Comparison of ENCODE assay signal across 33 mouse cellular contexts in the genomic region with DNA sequence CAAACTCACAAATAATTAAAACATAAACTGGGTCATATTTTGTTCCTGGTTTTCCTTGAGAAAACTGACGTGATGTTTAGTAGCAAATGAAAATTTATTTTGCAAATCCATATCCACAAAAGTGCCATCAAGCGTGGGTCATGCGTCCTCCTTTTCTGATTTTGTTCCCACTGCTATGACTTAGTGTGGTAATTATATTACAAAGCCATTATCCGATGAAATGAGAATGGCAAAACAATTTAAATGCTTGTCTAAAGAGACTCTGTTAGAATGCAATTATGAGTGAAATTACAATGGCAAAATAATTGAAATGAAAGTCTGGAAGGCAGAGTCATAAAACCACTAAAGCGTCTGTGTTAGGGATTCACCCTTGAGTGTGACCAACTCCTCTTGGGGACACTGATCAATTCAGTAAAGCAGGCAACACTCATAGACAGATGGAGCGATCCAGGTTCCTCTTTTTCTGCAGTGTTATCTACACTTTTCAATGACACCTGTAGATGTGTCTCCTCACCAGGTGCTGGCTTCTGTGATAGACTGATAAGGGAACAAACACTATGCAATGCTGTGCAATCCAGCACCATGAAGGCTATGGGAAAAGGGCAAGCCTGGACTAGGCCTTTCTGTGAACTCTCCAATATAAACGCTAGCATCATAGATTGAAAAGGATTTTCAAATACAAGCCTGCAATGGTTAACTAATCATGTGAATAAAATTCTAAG. TPM values are rescaled to one million over a fixed set of nuclear protein-coding genes. Genes with fewer than 3 reads are reported as not detected.
DNase-seq lines count a peak whose midpoint lies in the region; ATAC-seq and TF ChIP-seq lines count a peak whose summit lies in the region.
"Had no signal": no experiment of that assay in that cellular context is flagged by ENCODE, and none has a peak within 500 bp of the region (broad histone marks: within the 10 kb centered on the region; RNA-seq: fewer than 3 reads in every experiment).

No protein-coding gene starts in this region.

- TF ChIP-seq POLR2A in MEL (IDR thresholded peaks at IDR 0.05; ENCODE audit: control insufficient read depth in 1 of 2, insufficient read depth in 1 of 2, low read depth in 1 of 2, low read length in 2 of 2, poor library complexity in 1 of 2), result no peak

- no peaks in the 10 kb centered on the region for H3K27me3 ChIP-seq in midbrain, postnatal 0 days (ENCODE audit: insufficient read depth, low read length)
- H3K27me3 ChIP-seq in midbrain, embryonic 15.5 days (replicated peaks), result no peaks in the 10 kb centered on the region
- no peaks in the 10 kb centered on the region for H3K27me3 ChIP-seq in MEL (ENCODE audit: control insufficient read depth in 1 of 2, insufficient read depth in 2 of 2, low read length in 2 of 2)
- H3K27me3 ChIP-seq in neural tube, embryonic 14.5 days (ENCODE audit: control insufficient read depth, insufficient read depth, low read length), result no peaks in the 10 kb centered on the region
- no peaks in the 10 kb centered on the region for H3K27me3 ChIP-seq in intestine, embryonic 16.5 days (replicated peaks; ENCODE audit: control insufficient read depth, insufficient read depth, low read length)
- H3K27me3 ChIP-seq: forebrain, embryonic 13.5 days; hindbrain, embryonic 13.5 days had no signal

- H3K9ac ChIP-seq in midbrain, postnatal 0 days (replicated peaks; ENCODE audit: low read length, poor library complexity, severe bottlenecking), result no peak overlapping the region
- H3K9ac ChIP-seq in midbrain, embryonic 15.5 days, result no peak overlapping the region
- no peak overlapping the region for H3K9ac ChIP-seq in MEL (ENCODE audit: control insufficient read depth, low read depth, low read length, poor library complexity, severe bottlenecking)
- H3K9ac ChIP-seq in neural tube, embryonic 14.5 days (replicated peaks; ENCODE audit: low read depth, low read length), result no peak overlapping the region
- no peak overlapping the region for H3K9ac ChIP-seq in intestine, embryonic 16.5 days (ENCODE audit: low read depth, low read length)
- H3K9ac ChIP-seq: forebrain, embryonic 13.5 days; hindbrain, embryonic 13.5 days had no signal

- no peak for ATAC-seq in midbrain, postnatal 0 days (ENCODE audit: low FRiP score)
- no peak for ATAC-seq in midbrain, embryonic 15.5 days (replicated peaks)
- peak; percentile 63; the same call in 1 of the 2 replicates for ATAC-seq in neural tube, embryonic 14.5 days (ENCODE audit: low read depth)
- no peak for ATAC-seq in intestine, embryonic 16.5 days
- ATAC-seq: activated CD4-positive, CD25-positive, alpha-beta regulatory T cell, adult 4 months; CD4-positive, CD25-positive, alpha-beta regulatory T cell, adult 4 months; forebrain, embryonic 13.5 days; forebrain, embryonic 16.5 days; hindbrain, postnatal 0 days; inflammation-experienced regulatory T-cells, adult 6 months; intestine, postnatal 0 days had no signal

- H3K36me3 ChIP-seq in midbrain, postnatal 0 days (ENCODE audit: insufficient read depth, low read length), result no peaks in the 10 kb centered on the region
- H3K36me3 ChIP-seq in midbrain, embryonic 15.5 days (replicated peaks), result no peaks in the 10 kb centered on the region
- H3K36me3 ChIP-seq in MEL (ENCODE audit: control insufficient read depth in 1 of 2, insufficient read depth in 2 of 2, low read length in 2 of 2), result no peaks in the 10 kb centered on the region
- H3K36me3 ChIP-seq in neural tube, embryonic 14.5 days (ENCODE audit: control insufficient read depth, insufficient read depth, low read length), result no peaks in the 10 kb centered on the region
- H3K36me3 ChIP-seq in intestine, embryonic 16.5 days (ENCODE audit: control insufficient read depth, insufficient read depth, low read length), result no peaks in the 10 kb centered on the region
- H3K36me3 ChIP-seq: forebrain, embryonic 10.5 days had no signal

- 80% methylated on average over 7 of the region's 7 CpGs for WGBS in midbrain, postnatal 0 days
- 80% methylated on average over 7 of the region's 7 CpGs for WGBS in midbrain, embryonic 15.5 days
- WGBS in neural tube, embryonic 14.5 days, result 59% methylated on average over 7 of the region's 7 CpGs
- WGBS in intestine, embryonic 16.5 days, result 73% methylated on average over 7 of the region's 7 CpGs

- peak in 1 of 2 experiments; percentile 34; a peak in 2 of 4 replicates for TF ChIP-seq EP300 in MEL (IDR thresholded peaks at IDR 0.05; ENCODE audit: low read depth in 1 of 2, low read length in 2 of 2)

- no peaks in the 10 kb centered on the region for H3K79me2 ChIP-seq in MEL (ENCODE audit: control insufficient read depth, insufficient read depth, low read length, poor library complexity)

- H3K4me2 ChIP-seq in midbrain, postnatal 0 days (ENCODE audit: low read depth, low read length, poor library complexity, severe bottlenecking), result no peak overlapping the region
- no peak overlapping the region for H3K4me2 ChIP-seq in midbrain, embryonic 15.5 days
- no peak overlapping the region for H3K4me2 ChIP-seq in neural tube, embryonic 14.5 days (ENCODE audit: low read depth, low read length)
- H3K4me2 ChIP-seq in intestine, embryonic 16.5 days (ENCODE audit: low read depth, low read length), result no peak overlapping the region
- H3K4me2 ChIP-seq: forebrain, embryonic 13.5 days; heart, embryonic 11.5 days; hindbrain, embryonic 13.5 days had no signal

- H3K27ac ChIP-seq in midbrain, postnatal 0 days (ENCODE audit: low read depth, low read length), result no peak overlapping the region
- no peak overlapping the region for H3K27ac ChIP-seq in midbrain, embryonic 15.5 days
- H3K27ac ChIP-seq in MEL (ENCODE audit: control insufficient read depth, low read depth, low read length), result no peak overlapping the region
- H3K27ac ChIP-seq in neural tube, embryonic 14.5 days (ENCODE audit: low read depth, low read length), result no peak overlapping the region; the same call in 1 of the 2 replicates
- no peak overlapping the region for H3K27ac ChIP-seq in intestine, embryonic 16.5 days (ENCODE audit: low read length)
- H3K27ac ChIP-seq: forebrain, embryonic 10.5 days; forebrain, embryonic 13.5 days; hindbrain, embryonic 13.5 days; hindbrain, postnatal 0 days had no signal

- no peaks in the 10 kb centered on the region for H3K9me3 ChIP-seq in midbrain, postnatal 0 days (ENCODE audit: low read length)
- no peaks in the 10 kb centered on the region for H3K9me3 ChIP-seq in midbrain, embryonic 15.5 days
- H3K9me3 ChIP-seq in MEL (replicated peaks; ENCODE audit: insufficient read depth, low read length), result no peaks in the 10 kb centered on the region
- H3K9me3 ChIP-seq in neural tube, embryonic 14.5 days (ENCODE audit: control insufficient read depth, low read length), result no peaks in the 10 kb centered on the region
- H3K9me3 ChIP-seq in intestine, embryonic 16.5 days (ENCODE audit: control insufficient read depth, low read length), result no peaks in the 10 kb centered on the region
- H3K9me3 ChIP-seq: forebrain, embryonic 10.5 days; forebrain, embryonic 13.5 days; hindbrain, embryonic 13.5 days had no signal

- DNase-seq in midbrain, postnatal 0 days (ENCODE audit: low spot score), result peak; percentile 12
- DNase-seq in MEL (ENCODE audit: low read depth, low spot score), result peak; percentile 7
- DNase-seq in adrenal gland, adult 8-10 months, result no peak
- DNase-seq: adrenal gland, postnatal 10 days; adrenal gland, postnatal 36 days; cerebellum, adult 18-20 months; cerebellum, adult 9-10 months; cerebellum, postnatal 14 days; gastrocnemius, postnatal 10 days; heart, adult 11 months had no signal

- TF ChIP-seq RAD21 in MEL (IDR thresholded peaks at IDR 0.05; ENCODE audit: low read depth, low read length), result no peak

- no peak overlapping the region for H3K4me3 ChIP-seq in midbrain, postnatal 0 days (ENCODE audit: low read depth, low read length)
- H3K4me3 ChIP-seq in midbrain, embryonic 15.5 days, result no peak overlapping the region
- no peak overlapping the region for H3K4me3 ChIP-seq in MEL (ENCODE audit: control insufficient read depth in 1 of 2, insufficient read depth in 1 of 2, low read depth in 2 of 2, low read length in 2 of 2)
- H3K4me3 ChIP-seq in neural tube, embryonic 14.5 days (ENCODE audit: low read depth, low read length), result no peak overlapping the region
- no peak overlapping the region for H3K4me3 ChIP-seq in intestine, embryonic 16.5 days (ENCODE audit: low read length)
- H3K4me3 ChIP-seq: forebrain, embryonic 10.5 days; forebrain, embryonic 13.5 days; hindbrain, embryonic 13.5 days had no signal

- TF ChIP-seq CTCF in midbrain, postnatal 0 days (IDR thresholded peaks at IDR 0.05), result no peak
- TF ChIP-seq CTCF in MEL (IDR thresholded peaks at IDR 0.05 in 2 of 3, conservative IDR thresholded peaks at IDR 0.05 in 1 of 3; ENCODE audit: control insufficient read depth in 1 of 3, insufficient read depth in 1 of 3, low read depth in 2 of 3, low read length in 3 of 3, poor library complexity in 1 of 3, severe bottlenecking in 1 of 3), result no peak

- H3K4me1 ChIP-seq in midbrain, postnatal 0 days (ENCODE audit: insufficient read depth, low read length), result no peaks in the 10 kb centered on the region
- H3K4me1 ChIP-seq in midbrain, embryonic 15.5 days, result no peaks in the 10 kb centered on the region
- no peaks in the 10 kb centered on the region for H3K4me1 ChIP-seq in MEL (ENCODE audit: control insufficient read depth in 1 of 2, insufficient read depth in 2 of 2, low read length in 2 of 2)
- H3K4me1 ChIP-seq in neural tube, embryonic 14.5 days (ENCODE audit: control insufficient read depth, insufficient read depth, low read length), result no peaks in the 10 kb centered on the region
- H3K4me1 ChIP-seq in intestine, embryonic 16.5 days (ENCODE audit: control insufficient read depth, insufficient read depth, low read length), result no peaks in the 10 kb centered on the region
- H3K4me1 ChIP-seq: forebrain, embryonic 10.5 days; forebrain, embryonic 13.5 days had no signal

RNA-seq across cellular contexts. Expression of a gene that starts 3.9 kb away (rescaled TPM):
- not detected in 2 replicates for total RNA-seq in midbrain, postnatal 0 days (2014; rRNA removed)
- not detected in 2 replicates for polyA plus RNA-seq in midbrain, postnatal 0 days (2015; fragmentation: Nextera tagmentation; extraction: Ambion mirVana)
- 0.36 TPM in 1 of 2 replicates, not detected in the other for polyA plus RNA-seq in midbrain, embryonic 15.5 days (2015; fragmentation: Nextera tagmentation; extraction: Ambion mirVana)
- total RNA-seq in MEL (2012; rRNA removed), result not detected in 2 replicates
- polyA plus RNA-seq in MEL (2012; ENCODE audit: insufficient read depth in 1 of 2, insufficient read length in 2 of 2, low read depth in 1 of 2, low replicate concordance in 2 of 2, missing spikeins in 1 of 2), result under 1 TPM in 1 of 2 experiments, not detected in 1; 0.52 TPM
- 0.84 and 1.1 TPM in 2 replicates for polyA plus RNA-seq in neural tube, embryonic 14.5 days (2014; fragmentation: Nextera tagmentation; extraction: Ambion mirVana)
- not detected in 2 replicates for polyA plus RNA-seq in intestine, embryonic 16.5 days (2015; fragmentation: Nextera tagmentation; extraction: Ambion mirVana)
- not detected for total RNA-seq in adrenal gland, adult 8-10 months (2022)
- total RNA-seq: adrenal gland, postnatal 10 days; adrenal gland, postnatal 36 days; gastrocnemius, adult 18-20 months; gastrocnemius, postnatal 10 days; gastrocnemius, postnatal 4 days; heart, adult 8-10 months; heart, postnatal 25 days; hematopoietic stem cell, adult 5-6 weeks; hindbrain, postnatal 0 days had no signal
- polyA plus RNA-seq: activated CD4-positive, CD25-positive, alpha-beta regulatory T cell, adult 4 months; C2C12; CD4-positive, CD25-positive, alpha-beta regulatory T cell, adult 4 months; embryonic facial prominence, embryonic 11.5 days; embryonic facial prominence, embryonic 14.5 days; forebrain, embryonic 10.5 days; forebrain, embryonic 13.5 days; heart, embryonic 11.5 days; heart, embryonic 14.5 days; heart, postnatal 0 days; inflammation-experienced regulatory T-cells, adult 6 months; intestine, postnatal 0 days had no signal

RNA-seq across cellular contexts. Expression of a gene that starts 4.6 kb away (rescaled TPM):
- 2.0 and 4.5 TPM in 2 replicates for total RNA-seq in midbrain, postnatal 0 days (2014; rRNA removed)
- 10.0 and 11.3 TPM in 2 replicates for polyA plus RNA-seq in midbrain, postnatal 0 days (2015; fragmentation: Nextera tagmentation; extraction: Ambion mirVana)
- 25.2 and 25.3 TPM in 2 replicates for polyA plus RNA-seq in midbrain, embryonic 15.5 days (2015; fragmentation: Nextera tagmentation; extraction: Ambion mirVana)
- 7.3 and 8.9 TPM in 2 replicates for total RNA-seq in MEL (2012; rRNA removed)
- polyA plus RNA-seq in MEL (2012; ENCODE audit: insufficient read depth in 1 of 2, insufficient read length in 2 of 2, low read depth in 1 of 2, low replicate concordance in 2 of 2, missing spikeins in 1 of 2), result 1 to 10 TPM in 1 of 2 experiments, not detected in 1; 9.0 TPM
- polyA plus RNA-seq in neural tube, embryonic 14.5 days (2014; fragmentation: Nextera tagmentation; extraction: Ambion mirVana), result 25.5 and 37.3 TPM in 2 replicates
- 16.2 and 19.3 TPM in 2 replicates for polyA plus RNA-seq in intestine, embryonic 16.5 days (2015; fragmentation: Nextera tagmentation; extraction: Ambion mirVana)
- 10 to 100 TPM; 19.2 to 28.5 (median 26.0) TPM for total RNA-seq in adrenal gland, adult 8-10 months (2022)

RNA-seq across cellular contexts. Expression of a gene that starts 46.6 kb away (rescaled TPM):
- total RNA-seq in midbrain, postnatal 0 days (2014; rRNA removed), result 24.3 and 25.7 TPM in 2 replicates
- polyA plus RNA-seq in midbrain, postnatal 0 days (2015; fragmentation: Nextera tagmentation; extraction: Ambion mirVana), result 7.8 and 7.9 TPM in 2 replicates
- polyA plus RNA-seq in midbrain, embryonic 15.5 days (2015; fragmentation: Nextera tagmentation; extraction: Ambion mirVana), result 9.1 and 10.9 TPM in 2 replicates
- 0.03 TPM in 1 of 2 replicates, not detected in the other for total RNA-seq in MEL (2012; rRNA removed)
- polyA plus RNA-seq in MEL (2012; ENCODE audit: insufficient read depth in 1 of 2, insufficient read length in 2 of 2, low read depth in 1 of 2, low replicate concordance in 2 of 2, missing spikeins in 1 of 2), result under 1 TPM in 1 of 2 experiments, not detected in 1; 0.01 TPM
- polyA plus RNA-seq in neural tube, embryonic 14.5 days (2014; fragmentation: Nextera tagmentation; extraction: Ambion mirVana), result 53.9 and 58.0 TPM in 2 replicates
- polyA plus RNA-seq in intestine, embryonic 16.5 days (2015; fragmentation: Nextera tagmentation; extraction: Ambion mirVana), result 1.1 and 1.8 TPM in 2 replicates
- total RNA-seq in adrenal gland, adult 8-10 months (2022), result 1 to 10 TPM in 2 of 4 experiments, under 1 TPM in 2; 0.64 to 1.4 (median 0.93) TPM
